Mouse (Mus musculus): Measurements from ENCODE around the gene Gjd3. TPM values are rescaled to one million over a fixed set of nuclear protein-coding genes. Genes with fewer than 3 reads are reported as not detected.

Gene Gjd3
- total and polyA plus RNA-seq, 2 experiments from 2014 or later = 4.5 to 5.1 TPM

DNA sequence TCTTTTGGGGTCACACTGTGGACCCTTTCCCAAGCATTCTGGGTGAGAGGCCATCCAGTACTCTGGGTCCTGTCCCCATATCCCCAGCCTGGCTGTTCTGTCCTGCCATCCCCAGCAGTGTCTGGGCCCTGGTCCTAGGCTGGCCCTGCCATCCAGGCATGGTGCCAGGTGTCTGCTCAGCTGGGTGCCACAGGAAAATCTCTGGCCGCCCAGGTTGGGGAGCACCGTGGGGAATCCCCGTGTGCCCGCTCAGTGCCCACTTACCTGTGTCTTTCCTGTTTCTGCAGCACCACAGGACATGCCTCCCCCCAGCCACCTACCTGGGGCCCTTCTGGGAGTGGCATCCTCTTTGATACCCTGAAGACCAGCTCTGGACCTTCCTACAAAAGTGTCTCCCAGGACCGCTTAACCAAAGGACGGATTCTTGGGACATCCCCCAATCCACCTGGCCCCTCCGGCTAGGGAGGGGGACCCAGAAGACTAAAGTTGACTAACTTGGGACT is 32.8 kb downstream of the Gjd3 start:
- no peak for DNase-seq (ENCODE audit: low spot score)
- Histone ChIP-seq H3K36me3 (ENCODE audit: insufficient read depth, low read length) (no peaks in the 10 kb centered on the region), H3K4me2 (ENCODE audit: low read depth, low read length, poor library complexity, severe bottlenecking) (no peak overlapping the region), H3K9me3 (ENCODE audit: low read length) (no peaks in the 10 kb centered on the region), H3K9ac (replicated peaks; ENCODE audit: low read length, poor library complexity, severe bottlenecking) (no peak overlapping the region), H3K27ac (ENCODE audit: low read depth, low read length) (no peak overlapping the region), H3K4me1 (ENCODE audit: insufficient read depth, low read length) (peaks cover 10% of the 10 kb centered on the region; the same call in 1 of the 2 replicates), H3K27me3 (ENCODE audit: insufficient read depth, low read length) (no peaks in the 10 kb centered on the region), H3K4me3 (ENCODE audit: low read depth, low read length) (no peak overlapping the region)
- WGBS = 83% methylated on average over 7 of the region's 7 CpGs
- TF ChIP-seq CTCF (IDR thresholded peaks at IDR 0.05) = no peak
- no peak for ATAC-seq (ENCODE audit: low FRiP score)

DNA sequence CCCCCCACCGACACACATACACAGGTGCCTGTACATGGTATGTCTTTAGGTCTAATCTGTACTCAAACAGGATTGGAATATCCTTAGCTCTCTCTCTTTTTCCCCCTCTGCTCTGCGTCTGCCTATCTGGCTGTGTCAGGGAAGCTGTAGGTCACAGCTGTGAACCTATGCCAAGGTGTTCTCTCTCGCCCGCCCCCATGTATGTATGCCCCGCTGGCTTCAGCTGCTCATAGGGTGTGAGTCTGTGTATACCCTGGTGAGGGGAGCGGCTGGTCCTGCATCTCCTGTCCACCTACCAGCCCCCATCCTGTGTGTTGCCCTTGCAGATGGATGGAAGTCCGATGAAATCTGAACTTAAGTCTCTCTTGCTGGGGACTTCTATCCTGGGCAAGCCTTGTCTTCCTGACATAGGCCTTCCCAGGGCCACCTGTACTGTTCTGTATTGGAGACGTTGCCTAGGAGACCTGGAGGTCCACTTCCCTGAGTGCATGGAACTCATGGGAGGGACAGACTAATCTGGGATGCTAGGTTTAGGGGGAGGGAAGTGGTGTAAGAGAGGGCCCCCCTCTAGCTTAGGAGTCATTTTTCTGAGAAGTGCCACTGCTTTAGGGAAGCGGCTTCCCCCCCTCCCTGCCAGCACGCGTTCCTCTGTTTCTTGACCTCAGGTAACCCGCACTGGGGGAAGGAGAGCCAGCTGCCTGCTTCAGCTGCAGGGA is 33.4 kb downstream of the Gjd3 start:
- no peaks in the 10 kb centered on the region for H3K9me3 ChIP-seq (ENCODE audit: low read length)

DNA sequence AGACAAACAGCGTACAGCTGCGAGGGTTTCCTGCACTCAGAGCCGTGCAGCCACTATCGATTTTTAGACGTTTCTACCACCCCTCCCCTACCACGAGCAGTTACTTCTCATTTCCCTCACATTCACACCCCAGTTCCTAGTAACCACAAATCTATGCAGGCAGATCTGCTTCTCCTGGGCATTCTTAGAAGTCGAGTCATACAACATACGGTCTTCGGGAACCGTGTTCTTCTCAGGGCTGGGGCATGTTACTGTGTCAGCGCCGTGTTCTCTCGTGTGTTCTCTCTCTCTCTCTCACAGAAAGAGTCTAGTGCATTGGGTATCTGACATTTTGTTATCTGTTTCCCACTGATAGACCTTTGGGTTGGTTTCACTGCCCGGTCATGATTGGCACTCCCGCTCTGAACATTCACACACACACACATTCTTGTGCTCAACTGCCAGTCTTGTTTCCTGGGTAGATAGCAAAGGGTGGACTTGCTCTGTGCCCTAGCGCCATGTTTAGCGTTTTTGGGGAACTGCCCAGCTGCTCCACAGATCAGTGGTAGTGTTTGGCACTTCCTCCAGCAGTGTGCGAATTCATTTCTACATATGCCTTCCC is 34.7 kb downstream of the Gjd3 start:
- H3K4me3 ChIP-seq (ENCODE audit: low read depth, low read length) = no peak overlapping the region
- H3K9ac ChIP-seq (replicated peaks; ENCODE audit: low read length, poor library complexity, severe bottlenecking) = no peak overlapping the region
- WGBS = 89% methylated on average over 18 of the region's 18 CpGs
- DNase-seq (ENCODE audit: low spot score) (no peak), ATAC-seq (ENCODE audit: low FRiP score) (no peak)
- no peak overlapping the region for H3K27ac ChIP-seq (ENCODE audit: low read depth, low read length)
- H3K27me3 ChIP-seq (ENCODE audit: insufficient read depth, low read length) = no peaks in the 10 kb centered on the region
- H3K4me2 ChIP-seq (ENCODE audit: low read depth, low read length, poor library complexity, severe bottlenecking) = no peak overlapping the region
- no peak for TF ChIP-seq CTCF (IDR thresholded peaks at IDR 0.05)
- no peaks in the 10 kb centered on the region for H3K36me3 ChIP-seq (ENCODE audit: insufficient read depth, low read length)
- H3K9me3 ChIP-seq (ENCODE audit: low read length) = no peaks in the 10 kb centered on the region
- H3K4me1 ChIP-seq (ENCODE audit: insufficient read depth, low read length) = no peaks in the 10 kb centered on the region

More for the DNA sequence above, 33.4 kb downstream of the Gjd3 start:
- WGBS = 71% methylated on average over 11 of the region's 12 CpGs
- no peak for DNase-seq (ENCODE audit: low spot score)
- Histone ChIP-seq H3K9ac (replicated peaks; ENCODE audit: low read length, poor library complexity, severe bottlenecking) (no peak overlapping the region), H3K4me1 (ENCODE audit: insufficient read depth, low read length) (peaks cover 4% of the 10 kb centered on the region; the same call in 1 of the 2 replicates), H3K27ac (ENCODE audit: low read depth, low read length) (no peak overlapping the region), H3K4me2 (ENCODE audit: low read depth, low read length, poor library complexity, severe bottlenecking) (no peak overlapping the region), H3K36me3 (ENCODE audit: insufficient read depth, low read length) (no peaks in the 10 kb centered on the region), H3K27me3 (ENCODE audit: insufficient read depth, low read length) (no peaks in the 10 kb centered on the region), H3K4me3 (ENCODE audit: low read depth, low read length) (no peak overlapping the region)
- no peak for TF ChIP-seq CTCF (IDR thresholded peaks at IDR 0.05)
- ATAC-seq (ENCODE audit: low FRiP score) = no peak

DNA sequence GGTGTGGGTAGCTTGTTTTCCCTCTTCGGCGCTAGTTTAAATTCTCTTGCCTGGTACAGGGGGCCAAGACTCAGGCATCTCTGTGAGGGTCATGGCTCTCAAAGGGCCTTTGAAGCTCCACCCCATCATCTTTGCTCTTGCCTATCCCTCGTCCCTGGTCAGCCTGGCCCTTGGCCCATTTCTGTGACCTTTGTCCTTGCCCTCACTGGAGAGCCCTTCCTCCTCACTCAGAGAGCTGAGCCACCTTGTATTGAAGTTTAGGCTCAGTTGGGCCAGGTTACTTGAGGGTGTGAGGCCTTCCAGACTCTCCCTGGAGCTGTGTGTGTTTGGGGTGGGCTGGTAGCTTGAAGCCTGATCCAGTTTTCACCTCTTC is 37.2 kb downstream of the Gjd3 start:
- ATAC-seq (ENCODE audit: low FRiP score) (no peak), DNase-seq (ENCODE audit: low spot score) (no peak)
- Histone ChIP-seq H3K27me3 (ENCODE audit: insufficient read depth, low read length) (no peaks in the 10 kb centered on the region), H3K36me3 (ENCODE audit: insufficient read depth, low read length) (no peaks in the 10 kb centered on the region), H3K4me3 (ENCODE audit: low read depth, low read length) (no peak overlapping the region), H3K27ac (ENCODE audit: low read depth, low read length) (no peak overlapping the region), H3K9ac (replicated peaks; ENCODE audit: low read length, poor library complexity, severe bottlenecking) (no peak overlapping the region), H3K9me3 (ENCODE audit: low read length) (no peaks in the 10 kb centered on the region), H3K4me1 (ENCODE audit: insufficient read depth, low read length) (peaks cover 8% of the 10 kb centered on the region; the same call in 1 of the 2 replicates), H3K4me2 (ENCODE audit: low read depth, low read length, poor library complexity, severe bottlenecking) (no peak overlapping the region)
- no peak for TF ChIP-seq CTCF (IDR thresholded peaks at IDR 0.05)
- 59% methylated on average over 3 of the region's 3 CpGs for WGBS

DNA sequence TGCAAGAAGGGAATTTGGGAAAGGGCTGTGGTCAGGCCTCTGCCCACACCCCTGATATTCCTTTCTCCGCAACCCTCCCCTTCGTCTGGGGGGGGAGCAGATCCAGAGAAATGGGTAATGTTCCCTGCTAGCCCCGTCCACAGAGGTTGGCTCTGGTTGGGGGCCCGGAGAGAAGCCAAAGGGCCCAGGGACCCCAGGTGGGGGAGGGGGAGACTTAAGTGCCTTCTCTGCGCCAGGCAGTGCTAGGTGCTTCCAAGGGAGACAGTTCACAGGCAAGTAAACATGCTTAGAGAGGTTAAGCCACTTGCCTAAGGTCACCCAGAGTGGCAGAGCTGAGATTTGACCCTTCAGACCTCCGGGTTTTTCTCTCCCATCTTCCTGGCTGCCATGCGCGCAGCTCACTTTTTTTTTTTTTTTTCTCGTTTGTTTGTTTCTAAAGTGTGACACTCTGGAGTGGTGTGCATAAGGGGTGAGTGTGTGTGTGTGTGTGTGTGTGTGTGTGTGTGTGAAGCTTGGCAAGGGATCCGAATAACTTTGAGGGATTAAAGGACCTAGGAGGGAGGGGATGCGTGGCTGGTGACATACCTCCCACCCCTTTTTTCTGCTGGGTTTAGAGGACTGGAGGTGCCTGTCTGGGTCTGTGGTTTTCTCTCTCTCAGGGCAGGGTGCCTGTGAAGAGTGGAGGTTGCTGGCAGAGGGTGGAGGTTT is 37.8 kb downstream of the Gjd3 start:
- no peak overlapping the region for H3K4me2 ChIP-seq (ENCODE audit: low read depth, low read length, poor library complexity, severe bottlenecking)
- H3K9ac ChIP-seq (replicated peaks; ENCODE audit: low read length, poor library complexity, severe bottlenecking) = no peak overlapping the region
- H3K27ac ChIP-seq (ENCODE audit: low read depth, low read length) = no peak overlapping the region
- H3K4me1 ChIP-seq (ENCODE audit: insufficient read depth, low read length) = peaks cover 8% of the 10 kb centered on the region; the same call in 1 of the 2 replicates
- no peaks in the 10 kb centered on the region for H3K36me3 ChIP-seq (ENCODE audit: insufficient read depth, low read length)
- no peaks in the 10 kb centered on the region for H3K27me3 ChIP-seq (ENCODE audit: insufficient read depth, low read length)
- DNase-seq (ENCODE audit: low spot score) = no peak
- no peak for TF ChIP-seq CTCF (IDR thresholded peaks at IDR 0.05)
- H3K9me3 ChIP-seq (ENCODE audit: low read length) = no peaks in the 10 kb centered on the region
- H3K4me3 ChIP-seq (ENCODE audit: low read depth, low read length) = no peak overlapping the region
- no peak for ATAC-seq (ENCODE audit: low FRiP score)
- 28% methylated on average over 11 of the region's 11 CpGs for WGBS

Measured in midbrain, postnatal 0 days (tissue).